Mouse (Mus musculus) cerebellum, postnatal 25 days (tissue): ENCODE results near the gene Pon1.
"Not testable (repeated sequence)": the region's sequence is repeated elsewhere in the genome, so short reads cannot be mapped to it uniquely, and the experiment has no call there.

ENCODE experiments used
- DNase-seq, 2 experiments: peaks; one replicate each; pipeline ENCODE4 v3.0.0; 2021; ENCODE audit warnings: mixed read lengths in 2 of 2

The Pon1 gene

GRCm38 (mm10) chr6:5193693-5194092 lies at the start of gene Pon1:
Pon1 (minus strand) TSS chr6:5193946.
- no peak for DNase-seq

GRCm38 (mm10) chr6:5238799-5239198 lies 45.1 kb upstream of the Pon1 start:
- DNase-seq: no peak

GRCm38 (mm10) chr6:5237510-5237909 lies 43.8 kb upstream of the Pon1 start:
- no peak for DNase-seq

GRCm38 (mm10) chr6:5236843-5237371 lies 43.2 kb upstream of the Pon1 start:
- DNase-seq: no peak

- DNase-seq: no peak
These were observed 40.8 kb upstream of the Pon1 start for GRCm38 (mm10) chr6:5234563-5234962.

- DNase-seq: no peak
These were observed 40.1 kb upstream of the Pon1 start for GRCm38 (mm10) chr6:5233812-5234211.

- DNase-seq: no peak
These were observed 38.3 kb upstream of the Pon1 start for GRCm38 (mm10) chr6:5232022-5232421.

- DNase-seq: no peak
These were observed 36.5 kb upstream of the Pon1 start for GRCm38 (mm10) chr6:5230261-5230660.

GRCm38 (mm10) chr6:5223551-5223950 lies 29.8 kb upstream of the Pon1 start:
- DNase-seq: not testable (repeated sequence)

- DNase-seq: no peak
These were observed 28.3 kb upstream of the Pon1 start for GRCm38 (mm10) chr6:5222080-5222479.

GRCm38 (mm10) chr6:5218190-5218589 lies 24.4 kb upstream of the Pon1 start:
- no peak for DNase-seq

- no peak for DNase-seq
These were observed 14.1 kb upstream of the Pon1 start for GRCm38 (mm10) chr6:5207817-5208216.

GRCm38 (mm10) chr6:5199916-5200315 lies 6.2 kb upstream of the Pon1 start:
- no peak for DNase-seq

- no peak for DNase-seq
These were observed 5.7 kb upstream of the Pon1 start for GRCm38 (mm10) chr6:5199376-5199905.

GRCm38 (mm10) chr6:5198590-5198989 lies 4.8 kb upstream of the Pon1 start:
- DNase-seq: no peak

GRCm38 (mm10) chr6:5190761-5191160 lies 3.0 kb downstream of the Pon1 start:
- DNase-seq: no peak

- no peak for DNase-seq
These were observed 4.2 kb downstream of the Pon1 start for GRCm38 (mm10) chr6:5189507-5189906.

GRCm38 (mm10) chr6:5188938-5189337 lies 4.8 kb downstream of the Pon1 start:
- DNase-seq: no peak

GRCm38 (mm10) chr6:5188036-5188435 lies 5.7 kb downstream of the Pon1 start:
- DNase-seq: no peak

GRCm38 (mm10) chr6:5187586-5187985 lies 6.2 kb downstream of the Pon1 start:
- no peak for DNase-seq

GRCm38 (mm10) chr6:5186229-5186950 lies 7.4 kb downstream of the Pon1 start:
- DNase-seq: no peak

GRCm38 (mm10) chr6:5180645-5181044 lies 13.1 kb downstream of the Pon1 start:
- no peak for DNase-seq

- DNase-seq: no peak
These were observed 14.6 kb downstream of the Pon1 start for GRCm38 (mm10) chr6:5179189-5179588.
